Mouse (Mus musculus) neural tube, embryonic 13.5 days (tissue): ENCODE data around the gene Gm9046. TPM values are rescaled to one million over a fixed set of nuclear protein-coding genes. Genes with fewer than 3 reads are reported as not detected.
"Not testable (repeated sequence)": the region's sequence is repeated elsewhere in the genome, so short reads cannot be mapped to it uniquely, and the experiment has no call there.

ENCODE experiments used
- ATAC-seq: fragments of 200-750 bp; cut with Nextera tagmentation; 2 replicates; pipeline ENCODE4 v1.8.0; 2017; ENCODE audit warnings: low read depth, mild to moderate bottlenecking, moderate TSS enrichment, moderate library complexity
- H3K27ac ChIP-seq: fragments of 300-500 bp; sonication (generic); replicated peaks from 2 replicates; pipeline ENCODE4 v1.5.1; 2015; ENCODE audit warnings: moderate library complexity, mild to moderate bottlenecking, inconsistent platforms
- H3K27me3 ChIP-seq: fragments of 300-500 bp; sonication (generic); 2 replicates; pipeline ENCODE4 v1.6.1; 2015; ENCODE audit warnings: mild to moderate bottlenecking, inconsistent platforms
- H3K36me3 ChIP-seq: fragments of 300-500 bp; sonication (generic); 2 replicates; pipeline ENCODE4 v1.6.1; 2015; ENCODE audit warnings: mild to moderate bottlenecking, inconsistent platforms
- H3K4me1 ChIP-seq: fragments of 300-500 bp; sonication (generic); replicated peaks from 2 replicates; pipeline ENCODE4 v1.6.1; 2015; ENCODE audit warnings: inconsistent platforms
- H3K4me2 ChIP-seq: fragments of 300-500 bp; sonication (generic); 2 replicates; pipeline ENCODE4 v1.6.1; 2015; ENCODE audit warnings: inconsistent platforms, mild to moderate bottlenecking, moderate library complexity
- H3K4me3 ChIP-seq: fragments of 300-500 bp; sonication (generic); 2 replicates; pipeline ENCODE4 v1.5.1; 2015; ENCODE audit warnings: mild to moderate bottlenecking, inconsistent platforms
- H3K9ac ChIP-seq: fragments of 300-500 bp; sonication (generic); 2 replicates; pipeline ENCODE4 v1.6.1; 2015; ENCODE audit warnings: moderate library complexity, mild to moderate bottlenecking, inconsistent platforms
- H3K9me3 ChIP-seq: fragments of 300-500 bp; sonication (generic); 2 replicates; pipeline ENCODE4 v1.6.1; 2016; ENCODE audit warnings: inconsistent platforms
- WGBS: fragments of 180-500 bp; shearing (Covaris S2); methylation state at CpG from one replicate; pipeline ENCODE4 v1.1.7; 2015; 5-methylcytosine and 5-hydroxymethylcytosine counted together
- polyA plus RNA-seq: library from polyadenylated mRNA; unstranded; fragments of >200 nt; fragmentation: Nextera tagmentation; extraction: Ambion mirVana; gene quantifications from 2 replicates; pipeline ENCODE4 v1.2.1, GENCODE M21; 2015

The Gm9046 gene
- not detected in 2 replicates for polyA plus RNA-seq

DNA sequence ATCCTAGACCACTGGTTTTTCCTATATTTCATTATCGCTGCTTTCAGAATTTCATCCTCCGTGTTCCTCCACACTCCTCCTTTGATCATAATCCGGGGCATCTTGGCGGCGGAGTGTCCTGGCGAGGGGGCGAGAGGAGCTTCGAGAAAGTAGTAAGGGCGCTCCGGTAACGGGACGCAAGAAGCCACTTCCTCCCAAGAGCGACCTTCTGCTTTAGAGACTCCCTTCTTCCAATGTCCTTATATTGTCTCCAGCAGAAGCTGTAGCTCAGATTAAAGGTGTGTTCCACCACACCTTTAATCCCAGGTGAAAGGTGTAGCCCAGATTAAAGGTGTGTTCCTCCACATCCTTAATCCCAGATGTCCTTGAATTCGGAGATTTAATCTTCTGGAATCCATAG is at the start of gene Gm9046:
Gm9046 (minus strand) TSS at position 101 of the 400 bp plus-strand sequence.
- ATAC-seq, H3K9ac ChIP-seq, H3K4me1 ChIP-seq, H3K4me2 ChIP-seq, H3K4me3 ChIP-seq, H3K27ac ChIP-seq, H3K36me3 ChIP-seq, H3K27me3 ChIP-seq, H3K9me3 ChIP-seq: not testable (repeated sequence)
- no CpG with 5 or more reads among the region's 14 CpGs for WGBS

DNA sequence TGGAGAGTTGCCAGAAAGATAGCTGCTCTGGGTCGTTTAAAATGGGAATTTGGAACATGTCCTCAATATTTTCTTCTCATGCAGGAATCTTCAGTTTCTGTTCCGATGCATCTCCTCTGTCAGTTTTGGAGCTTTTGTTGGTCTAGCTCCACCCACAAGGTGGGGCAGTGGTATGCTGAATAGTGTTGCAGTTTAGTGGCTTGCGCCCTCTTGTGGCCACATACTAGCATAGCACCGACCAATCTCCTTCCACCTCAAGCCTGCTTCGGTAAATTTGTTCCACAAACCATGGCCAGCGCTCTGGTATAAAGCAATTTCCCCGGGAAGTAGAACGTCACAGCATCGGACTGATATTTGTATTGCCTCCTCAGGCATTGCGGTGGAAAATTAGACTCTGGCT is 27.4 kb upstream of the Gm9046 start:
- Histone ChIP-seq H3K4me2 (peak overlapping the region; percentile 49), H3K27ac (no peak overlapping the region), H3K9me3 (peaks cover 4% of the 10 kb centered on the region; the same call in 1 of the 2 replicates), H3K27me3 (no peaks in the 10 kb centered on the region), H3K4me3 (0 out of 2 replicates have a peak overlapping the region, but pooled peaks have one; percentile 15), H3K4me1 (no peaks in the 10 kb centered on the region), H3K36me3 (no peaks in the 10 kb centered on the region), H3K9ac (peak overlapping the region; percentile 60; the same call in 1 of the 2 replicates)
- 8% methylated on average over 10 of the region's 10 CpGs for WGBS
- peak; percentile 86 for ATAC-seq

DNA sequence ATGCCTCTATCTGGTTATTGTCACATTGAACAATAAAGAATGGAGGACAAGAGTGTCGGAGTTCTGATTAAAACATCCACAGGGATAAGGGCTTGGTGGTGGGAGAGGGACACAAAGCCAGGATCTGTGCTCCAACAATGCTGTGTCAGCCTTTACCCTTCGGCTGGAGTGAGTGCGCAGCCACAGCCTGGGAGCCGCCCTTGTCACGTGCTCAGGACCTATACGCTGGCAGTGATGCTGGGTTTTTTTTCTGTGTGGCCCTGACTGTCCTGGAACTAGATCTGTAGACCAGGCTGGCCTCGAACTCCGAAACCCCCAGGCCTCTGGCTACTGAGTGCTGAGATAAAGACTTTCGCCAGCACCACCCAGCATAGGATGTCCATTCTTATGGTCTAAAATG is 26.5 kb upstream of the Gm9046 start:
- ATAC-seq = no peak
- Histone ChIP-seq H3K4me1 (no peaks in the 10 kb centered on the region), H3K4me2 (no peak overlapping the region), H3K27ac (no peak overlapping the region), H3K27me3 (no peaks in the 10 kb centered on the region), H3K4me3 (no peak overlapping the region), H3K36me3 (no peaks in the 10 kb centered on the region), H3K9me3 (peaks cover 4% of the 10 kb centered on the region; the same call in 1 of the 2 replicates), H3K9ac (no peak overlapping the region)
- 85% methylated on average over 9 of the region's 9 CpGs for whole genome bisulfite sequencing

DNA sequence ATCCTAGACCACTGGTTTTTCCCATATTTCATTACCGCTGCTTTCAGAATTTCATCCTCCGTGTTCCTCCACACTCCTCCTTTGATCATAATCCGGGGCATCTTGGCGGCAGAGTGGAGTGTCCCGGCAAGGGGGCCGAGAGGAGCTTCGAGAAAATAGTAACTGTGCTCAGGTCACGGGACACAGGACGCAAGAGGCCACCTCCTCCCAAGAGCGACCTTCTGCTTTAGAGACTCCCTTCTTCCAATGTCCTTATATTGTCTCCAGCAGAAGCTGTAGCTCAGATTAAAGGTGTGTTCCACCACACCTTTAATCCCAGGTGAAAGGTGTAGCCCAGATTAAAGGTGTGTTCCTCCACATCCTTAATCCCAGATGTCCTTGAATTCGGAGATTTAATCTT is 10.9 kb upstream of the Gm9046 start, which contains the start of gene Gm9049:
Gm9049 (minus strand) TSS at position 101 of the 400 bp plus-strand sequence.
- H3K4me2 ChIP-seq, H3K27me3 ChIP-seq, H3K27ac ChIP-seq, H3K4me3 ChIP-seq, H3K36me3 ChIP-seq, H3K9me3 ChIP-seq, H3K4me1 ChIP-seq, H3K9ac ChIP-seq, ATAC-seq: not testable (repeated sequence)
- no CpG with 5 or more reads among the region's 11 CpGs for WGBS

DNA sequence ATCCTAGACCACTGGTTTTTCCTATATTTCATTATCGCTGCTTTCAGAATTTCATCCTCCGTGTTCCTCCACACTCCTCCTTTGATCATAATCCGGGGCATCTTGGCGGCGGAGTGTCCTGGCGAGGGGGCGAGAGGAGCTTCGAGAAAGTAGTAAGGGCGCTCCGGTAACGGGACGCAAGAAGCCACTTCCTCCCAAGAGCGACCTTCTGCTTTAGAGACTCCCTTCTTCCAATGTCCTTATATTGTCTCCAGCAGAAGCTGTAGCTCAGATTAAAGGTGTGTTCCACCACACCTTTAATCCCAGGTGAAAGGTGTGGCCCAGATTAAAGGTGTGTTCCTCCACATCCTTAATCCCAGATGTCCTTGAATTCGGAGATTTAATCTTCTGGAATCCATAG is 5.5 kb upstream of the Gm9046 start, which contains the start of gene Gm9048:
Gm9048 (minus strand) TSS at position 101 of the 400 bp plus-strand sequence.
- not testable (repeated sequence) for H3K36me3 ChIP-seq, H3K27me3 ChIP-seq, H3K27ac ChIP-seq, H3K4me2 ChIP-seq, H3K9ac ChIP-seq, H3K4me1 ChIP-seq, H3K9me3 ChIP-seq, ATAC-seq, H3K4me3 ChIP-seq
- 91% methylated on average over 1 of the region's 14 CpGs for WGBS

DNA sequence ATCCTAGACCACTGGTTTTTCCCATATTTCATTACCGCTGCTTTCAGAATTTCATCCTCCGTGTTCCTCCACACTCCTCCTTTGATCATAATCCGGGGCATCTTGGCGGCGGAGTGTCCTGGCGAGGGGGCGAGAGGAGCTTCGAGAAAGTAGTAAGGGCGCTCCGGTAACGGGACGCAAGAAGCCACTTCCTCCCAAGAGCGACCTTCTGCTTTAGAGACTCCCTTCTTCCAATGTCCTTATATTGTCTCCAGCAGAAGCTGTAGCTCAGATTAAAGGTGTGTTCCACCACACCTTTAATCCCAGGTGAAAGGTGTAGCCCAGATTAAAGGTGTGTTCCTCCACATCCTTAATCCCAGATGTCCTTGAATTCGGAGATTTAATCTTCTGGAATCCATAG is 5.3 kb downstream of the Gm9046 start, which contains the start of gene Gm9045:
Gm9045 (minus strand) TSS at position 101 of the 400 bp plus-strand sequence.
- H3K4me3 ChIP-seq, H3K4me1 ChIP-seq, H3K36me3 ChIP-seq, ATAC-seq, H3K9me3 ChIP-seq, H3K27me3 ChIP-seq, H3K4me2 ChIP-seq, H3K27ac ChIP-seq, H3K9ac ChIP-seq: not testable (repeated sequence)
- WGBS = no CpG with 5 or more reads among the region's 14 CpGs

DNA sequence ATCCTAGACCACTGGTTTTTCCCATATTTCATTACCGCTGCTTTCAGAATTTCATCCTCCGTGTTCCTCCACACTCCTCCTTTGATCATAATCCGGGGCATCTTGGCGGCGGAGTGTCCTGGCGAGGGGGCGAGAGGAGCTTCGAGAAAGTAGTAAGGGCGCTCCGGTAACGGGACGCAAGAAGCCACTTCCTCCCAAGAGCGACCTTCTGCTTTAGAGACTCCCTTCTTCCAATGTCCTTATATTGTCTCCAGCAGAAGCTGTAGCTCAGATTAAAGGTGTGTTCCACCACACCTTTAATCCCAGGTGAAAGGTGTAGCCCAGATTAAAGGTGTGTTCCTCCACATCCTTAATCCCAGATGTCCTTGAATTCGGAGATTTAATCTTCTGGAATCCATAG is 10.7 kb downstream of the Gm9046 start, which contains the start of gene Gm9044:
Gm9044 (minus strand) TSS at position 101 of the 400 bp plus-strand sequence.
- not testable (repeated sequence) for H3K36me3 ChIP-seq, H3K27ac ChIP-seq, H3K9me3 ChIP-seq, H3K4me1 ChIP-seq, H3K9ac ChIP-seq, ATAC-seq, H3K27me3 ChIP-seq, H3K4me2 ChIP-seq, H3K4me3 ChIP-seq
- WGBS = no CpG with 5 or more reads among the region's 14 CpGs

DNA sequence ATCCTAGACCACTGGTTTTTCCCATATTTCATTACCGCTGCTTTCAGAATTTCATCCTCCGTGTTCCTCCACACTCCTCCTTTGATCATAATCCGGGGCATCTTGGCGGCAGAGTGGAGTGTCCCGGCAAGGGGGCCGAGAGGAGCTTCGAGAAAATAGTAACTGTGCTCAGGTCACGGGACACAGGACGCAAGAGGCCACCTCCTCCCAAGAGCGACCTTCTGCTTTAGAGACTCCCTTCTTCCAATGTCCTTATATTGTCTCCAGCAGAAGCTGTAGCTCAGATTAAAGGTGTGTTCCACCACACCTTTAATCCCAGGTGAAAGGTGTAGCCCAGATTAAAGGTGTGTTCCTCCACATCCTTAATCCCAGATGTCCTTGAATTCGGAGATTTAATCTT is 16.2 kb downstream of the Gm9046 start, which contains the start of gene Gm9040:
Gm9040 (minus strand) TSS at position 101 of the 400 bp plus-strand sequence.
- H3K27ac ChIP-seq, H3K9ac ChIP-seq, H3K27me3 ChIP-seq, H3K4me2 ChIP-seq, H3K9me3 ChIP-seq, ATAC-seq, H3K4me1 ChIP-seq, H3K36me3 ChIP-seq, H3K4me3 ChIP-seq: not testable (repeated sequence)
- WGBS = no CpG with 5 or more reads among the region's 11 CpGs

DNA sequence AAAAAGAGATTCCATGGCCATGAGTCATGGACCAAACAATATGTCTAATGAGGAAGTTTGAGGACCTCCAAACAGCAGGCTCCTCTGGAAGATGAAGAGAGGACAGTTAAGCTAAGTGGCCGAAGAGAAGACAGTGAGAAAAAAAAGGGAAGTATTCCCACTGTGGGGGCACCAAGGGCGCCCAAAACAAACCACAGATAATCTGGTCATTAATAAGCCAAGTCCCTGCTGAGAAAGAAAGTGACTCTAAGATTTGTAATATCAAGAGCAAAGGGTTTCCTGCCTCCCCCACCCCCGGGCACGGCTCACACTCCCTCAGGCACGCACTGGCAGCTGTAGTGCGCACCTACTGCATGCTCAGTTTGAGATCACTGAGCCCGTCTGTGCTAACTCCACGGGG is 24.0 kb downstream of the Gm9046 start:
- H3K4me2 ChIP-seq = no peak overlapping the region
- no peaks in the 10 kb centered on the region for H3K27me3 ChIP-seq
- no peak overlapping the region for H3K27ac ChIP-seq
- no peak overlapping the region for H3K9ac ChIP-seq
- 83% methylated on average over 8 of the region's 8 CpGs for WGBS
- H3K4me1 ChIP-seq = no peaks in the 10 kb centered on the region
- no peaks in the 10 kb centered on the region for H3K36me3 ChIP-seq
- H3K9me3 ChIP-seq = no peaks in the 10 kb centered on the region
- H3K4me3 ChIP-seq = no peak overlapping the region
- no peak for ATAC-seq

DNA sequence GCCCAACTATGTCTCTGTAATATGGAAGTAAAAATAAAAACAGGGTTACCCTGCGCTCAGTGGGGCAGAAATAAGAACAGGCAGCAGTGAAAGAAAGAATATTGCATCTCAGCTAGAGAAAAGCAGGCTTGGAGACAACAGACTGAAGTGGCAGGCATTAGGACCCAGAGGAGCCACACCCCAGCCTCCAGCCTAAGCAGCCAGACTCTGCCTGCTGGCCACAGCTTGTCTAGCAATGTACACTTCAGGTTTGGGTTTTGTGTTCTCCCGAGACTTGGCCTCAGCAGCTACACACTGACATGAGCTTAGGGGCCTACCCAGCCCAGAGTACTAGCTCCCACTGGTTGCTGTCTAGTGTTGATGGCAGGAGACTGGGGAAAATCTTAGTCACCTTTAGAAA is 40.9 kb downstream of the Gm9046 start:
- H3K9me3 ChIP-seq, H3K27me3 ChIP-seq, H3K27ac ChIP-seq, H3K4me2 ChIP-seq, H3K36me3 ChIP-seq, H3K4me1 ChIP-seq, H3K4me3 ChIP-seq, H3K9ac ChIP-seq, ATAC-seq: not testable (repeated sequence)
- WGBS = 45% methylated on average over 2 of the region's 2 CpGs

DNA sequence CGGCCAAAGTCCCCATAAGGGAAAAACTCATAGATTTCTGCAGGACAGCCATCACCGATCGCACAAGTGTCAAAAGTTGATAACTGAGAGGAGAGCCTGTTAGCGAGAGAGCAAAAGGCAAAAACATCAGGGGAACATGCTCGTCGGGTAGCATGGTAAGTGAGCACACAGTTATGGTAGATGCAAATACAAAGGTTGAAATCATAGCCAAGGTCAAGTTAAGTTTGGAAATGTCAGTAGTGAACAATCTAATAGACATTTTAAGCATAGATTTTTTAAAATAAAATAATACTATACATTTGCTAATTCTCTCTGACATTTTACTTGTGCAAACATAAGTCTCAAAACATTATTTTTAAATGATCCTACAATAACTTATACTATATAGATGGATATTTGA is 48.1 kb downstream of the Gm9046 start, which contains the start of gene Iltifb:
Iltifb (minus strand) TSS at position 101 of the 400 bp plus-strand sequence.
- no peaks in the 10 kb centered on the region for H3K4me1 ChIP-seq
- no peak within 1 kb of the TSS for H3K9ac ChIP-seq
- no peak within 1 kb of the TSS for H3K4me3 ChIP-seq
- no peaks in the 10 kb centered on the region for H3K9me3 ChIP-seq
- no peak within 1 kb of the TSS for H3K4me2 ChIP-seq
- H3K27me3 ChIP-seq = no peaks in the 10 kb centered on the region
- no peaks in the 10 kb centered on the region for H3K36me3 ChIP-seq
- no peak for ATAC-seq
- WGBS = 93% methylated on average over 6 of the region's 6 CpGs
- H3K27ac ChIP-seq = no peak within 1 kb of the TSS
